Mouse (Mus musculus): ENCODE results near the gene Speg. TPM values are rescaled to one million over a fixed set of nuclear protein-coding genes. Genes with fewer than 3 reads are reported as not detected.
A peak's percentile ranks its signal among the peaks of the same experiment; 100 is the strongest.

Gene Speg
- polyA plus RNA-seq, 1 experiment from 2014 or later, result 8.3 TPM

- Histone ChIP-seq H3K27me3 (replicated peaks; ENCODE audit: control insufficient read depth, insufficient read depth, low read length) (no peaks in the 10 kb centered on the region), H3K9ac (ENCODE audit: low read length) (no peak overlapping the region), H3K4me2 (ENCODE audit: low read length) (peak overlapping the region; percentile 14; the same call in 1 of the 2 replicates), H3K4me1 (ENCODE audit: control insufficient read depth, insufficient read depth, low read length) (0 out of 2 replicates have a peak, but pooled peaks cover 3% of the 10 kb centered on the region), H3K4me3 (ENCODE audit: low read depth, low read length) (no peak overlapping the region), H3K36me3 (ENCODE audit: control insufficient read depth, insufficient read depth, low read length) (peaks cover 5% of the 10 kb centered on the region), H3K27ac (ENCODE audit: low read depth, low read length) (no peak overlapping the region), H3K9me3 (replicated peaks; ENCODE audit: control insufficient read depth, low read length) (no peaks in the 10 kb centered on the region)
- peak; percentile 91 for DNase-seq (ENCODE audit: low spot score)
- WGBS, result 6% methylated on average over 14 of the region's 14 CpGs
- peak; percentile 79 for ATAC-seq
Observed at GRCm38 (mm10) chr1:75467215-75467927, 92.3 kb downstream of the Speg start.

- Histone ChIP-seq H3K27ac (ENCODE audit: low read depth, low read length) (no peak overlapping the region), H3K36me3 (ENCODE audit: control insufficient read depth, insufficient read depth, low read length) (peaks cover 25% of the 10 kb centered on the region), H3K27me3 (replicated peaks; ENCODE audit: control insufficient read depth, insufficient read depth, low read length) (no peaks in the 10 kb centered on the region), H3K4me1 (ENCODE audit: control insufficient read depth, insufficient read depth, low read length) (0 out of 2 replicates have a peak, but pooled peaks cover 3% of the 10 kb centered on the region), H3K9ac (ENCODE audit: low read length) (no peak overlapping the region), H3K4me2 (ENCODE audit: low read length) (no peak overlapping the region), H3K4me3 (ENCODE audit: low read depth, low read length) (no peak overlapping the region), H3K9me3 (replicated peaks; ENCODE audit: control insufficient read depth, low read length) (no peaks in the 10 kb centered on the region)
- ATAC-seq, result no peak
- DNase-seq (ENCODE audit: low spot score), result no peak
- 81% methylated on average over 17 of the region's 17 CpGs for WGBS
Observed at GRCm38 (mm10) chr1:75469287-75469825, 94.3 kb downstream of the Speg start.

- ATAC-seq (no peak), DNase-seq (ENCODE audit: low spot score) (no peak)
- H3K4me1 ChIP-seq (ENCODE audit: control insufficient read depth, insufficient read depth, low read length), result peaks cover 29% of the 10 kb centered on the region
- H3K36me3 ChIP-seq (ENCODE audit: control insufficient read depth, insufficient read depth, low read length), result peaks cover 54% of the 10 kb centered on the region
- H3K4me2 ChIP-seq (ENCODE audit: low read length), result no peak overlapping the region
- no peaks in the 10 kb centered on the region for H3K9me3 ChIP-seq (replicated peaks; ENCODE audit: control insufficient read depth, low read length)
- H3K9ac ChIP-seq (ENCODE audit: low read length), result no peak overlapping the region
- H3K27me3 ChIP-seq (replicated peaks; ENCODE audit: control insufficient read depth, insufficient read depth, low read length), result no peaks in the 10 kb centered on the region
- WGBS, result 95% methylated on average over 11 of the region's 11 CpGs
- H3K4me3 ChIP-seq (ENCODE audit: low read depth, low read length), result no peak overlapping the region
- H3K27ac ChIP-seq (ENCODE audit: low read depth, low read length), result no peak overlapping the region
Observed at GRCm38 (mm10) chr1:75476441-75476840, 101.3 kb downstream of the Speg start.

GRCm38 (mm10) chr1:75477264-75477965 is 102.3 kb downstream of the Speg start:
- peak overlapping the region; percentile 30; the same call in 1 of the 2 replicates for H3K9ac ChIP-seq (ENCODE audit: low read length)
- no peaks in the 10 kb centered on the region; the same call in 1 of the 2 replicates for H3K27me3 ChIP-seq (replicated peaks; ENCODE audit: control insufficient read depth, insufficient read depth, low read length)
- H3K4me2 ChIP-seq (ENCODE audit: low read length), result peak overlapping the region; percentile 89
- peak overlapping the region; percentile 85 for H3K4me3 ChIP-seq (ENCODE audit: low read depth, low read length)
- peaks cover 49% of the 10 kb centered on the region for H3K36me3 ChIP-seq (ENCODE audit: control insufficient read depth, insufficient read depth, low read length)
- no peak overlapping the region for H3K27ac ChIP-seq (ENCODE audit: low read depth, low read length)
- DNase-seq (ENCODE audit: low spot score) (peak; percentile 76), ATAC-seq (peak; percentile 2; the same call in 1 of the 2 replicates)
- H3K9me3 ChIP-seq (replicated peaks; ENCODE audit: control insufficient read depth, low read length), result no peaks in the 10 kb centered on the region
- H3K4me1 ChIP-seq (ENCODE audit: control insufficient read depth, insufficient read depth, low read length), result peaks cover 30% of the 10 kb centered on the region
- WGBS, result 11% methylated on average over 35 of the region's 35 CpGs

- peak overlapping the region; percentile 89 for H3K4me2 ChIP-seq (ENCODE audit: low read length)
- H3K9me3 ChIP-seq (replicated peaks; ENCODE audit: control insufficient read depth, low read length), result no peaks in the 10 kb centered on the region
- no peak for ATAC-seq
- 48% methylated on average over 3 of the region's 3 CpGs for WGBS
- no peaks in the 10 kb centered on the region; the same call in 1 of the 2 replicates for H3K27me3 ChIP-seq (replicated peaks; ENCODE audit: control insufficient read depth, insufficient read depth, low read length)
- peaks cover 49% of the 10 kb centered on the region for H3K36me3 ChIP-seq (ENCODE audit: control insufficient read depth, insufficient read depth, low read length)
- DNase-seq (ENCODE audit: low spot score), result peak; percentile 52
- H3K4me3 ChIP-seq (ENCODE audit: low read depth, low read length), result peak overlapping the region; percentile 85
- peak overlapping the region; percentile 30; the same call in 1 of the 2 replicates for H3K9ac ChIP-seq (ENCODE audit: low read length)
- no peak overlapping the region for H3K27ac ChIP-seq (ENCODE audit: low read depth, low read length)
- H3K4me1 ChIP-seq (ENCODE audit: control insufficient read depth, insufficient read depth, low read length), result peaks cover 30% of the 10 kb centered on the region
Observed at GRCm38 (mm10) chr1:75477966-75478290, 102.8 kb downstream of the Speg start.

GRCm38 (mm10) chr1:75478497-75478896 is 103.4 kb downstream of the Speg start:
- Histone ChIP-seq H3K27ac (ENCODE audit: low read depth, low read length) (peak overlapping the region; percentile 80), H3K9me3 (replicated peaks; ENCODE audit: control insufficient read depth, low read length) (no peaks in the 10 kb centered on the region), H3K4me2 (ENCODE audit: low read length) (peak overlapping the region; percentile 89), H3K9ac (ENCODE audit: low read length) (peak overlapping the region; percentile 86), H3K4me3 (ENCODE audit: low read depth, low read length) (peak overlapping the region; percentile 85), H3K27me3 (replicated peaks; ENCODE audit: control insufficient read depth, insufficient read depth, low read length) (no peaks in the 10 kb centered on the region; the same call in 1 of the 2 replicates), H3K36me3 (ENCODE audit: control insufficient read depth, insufficient read depth, low read length) (peaks cover 48% of the 10 kb centered on the region), H3K4me1 (ENCODE audit: control insufficient read depth, insufficient read depth, low read length) (peaks cover 30% of the 10 kb centered on the region)
- DNase-seq (ENCODE audit: low spot score) (peak; percentile 33), ATAC-seq (no peak)
- WGBS, result under 1% methylated on average over 24 of the region's 25 CpGs

- under 1% methylated on average over 71 of the region's 76 CpGs for WGBS
- H3K4me3 ChIP-seq (ENCODE audit: low read depth, low read length), result peak within 1 kb of the TSS; percentile 85
- H3K36me3 ChIP-seq (ENCODE audit: control insufficient read depth, insufficient read depth, low read length), result peaks cover 47% of the 10 kb centered on the region
- peak within 1 kb of the TSS; percentile 80 for H3K27ac ChIP-seq (ENCODE audit: low read depth, low read length)
- H3K4me2 ChIP-seq (ENCODE audit: low read length), result peak within 1 kb of the TSS; percentile 89
- peaks cover 30% of the 10 kb centered on the region for H3K4me1 ChIP-seq (ENCODE audit: control insufficient read depth, insufficient read depth, low read length)
- ATAC-seq (peak; percentile 91), DNase-seq (ENCODE audit: low spot score) (peak; percentile 98)
- no peaks in the 10 kb centered on the region for H3K9me3 ChIP-seq (replicated peaks; ENCODE audit: control insufficient read depth, low read length)
- H3K9ac ChIP-seq (ENCODE audit: low read length), result peak within 1 kb of the TSS; percentile 86
- H3K27me3 ChIP-seq (replicated peaks; ENCODE audit: control insufficient read depth, insufficient read depth, low read length), result no peaks in the 10 kb centered on the region; the same call in 1 of the 2 replicates
Observed at GRCm38 (mm10) chr1:75478916-75479634, 104.0 kb downstream of the Speg start, which contains the start of the genes Chpf and Tmem198. Gene Chpf, minus strand, starts transcription at chr1:75479307. Gene Tmem198, plus strand, starts transcription at chr1:75479532.

GRCm38 (mm10) chr1:75479635-75479989 is 104.5 kb downstream of the Speg start:
- Histone ChIP-seq H3K4me1 (ENCODE audit: control insufficient read depth, insufficient read depth, low read length) (peaks cover 30% of the 10 kb centered on the region), H3K9ac (ENCODE audit: low read length) (peak overlapping the region; percentile 86), H3K4me3 (ENCODE audit: low read depth, low read length) (peak overlapping the region; percentile 85), H3K9me3 (replicated peaks; ENCODE audit: control insufficient read depth, low read length) (no peaks in the 10 kb centered on the region), H3K27ac (ENCODE audit: low read depth, low read length) (peak overlapping the region; percentile 80; the same call in 1 of the 2 replicates), H3K4me2 (ENCODE audit: low read length) (peak overlapping the region; percentile 89), H3K36me3 (ENCODE audit: control insufficient read depth, insufficient read depth, low read length) (peaks cover 47% of the 10 kb centered on the region), H3K27me3 (replicated peaks; ENCODE audit: control insufficient read depth, insufficient read depth, low read length) (no peaks in the 10 kb centered on the region; the same call in 1 of the 2 replicates)
- DNase-seq (ENCODE audit: low spot score), result peak; percentile 39
- 0% methylated on average over 24 of the region's 24 CpGs for WGBS
- ATAC-seq, result no peak

All from forebrain, embryonic 14.5 days (tissue).